Mouse (Mus musculus) ES-Bruce4 (cell line): ENCODE measurements around the gene Tspan3.

Source experiments
- CTCF ChIP-seq: IDR thresholded peaks from one replicate; pipeline ENCODE4 v1.8.1; 2011; ENCODE audit warnings: low read depth, low read length
- EP300 ChIP-seq: IDR thresholded peaks from 2 replicates; pipeline ENCODE4 v1.6.1; 2011; ENCODE audit warnings: low read depth, low read length; ENCODE audit not compliant: insufficient read depth
- POLR2A ChIP-seq: IDR thresholded peaks from one replicate; pipeline ENCODE4 v1.8.1; 2011; ENCODE audit warnings: low read length; ENCODE audit not compliant: insufficient read depth

- TF ChIP-seq POLR2A: no peak
- TF ChIP-seq CTCF: no peak
- TF ChIP-seq EP300: no peak
Measured at GRCm38 (mm10) chr9:56134614-56135013, 30.7 kb downstream of the Tspan3 start.
